Mouse (Mus musculus) MEL-GATA-1-ER (cell line): Measurements from ENCODE around the gene Rab5c.

Experiments
- DNase-seq: peaks from one replicate; pipeline ENCODE4 v3.0.0-alpha.2; 2012; ENCODE audit warnings: low read depth; ENCODE audit errors: extremely low read depth

Rab5c gene

GRCm38 (mm10) chr11:100721776-100722492, 16.1 kb downstream of the Rab5c start:
- peak; percentile 96 for DNase-seq

- DNase-seq = no peak
Measured at GRCm38 (mm10) chr11:100721254-100721653, 16.8 kb downstream of the Rab5c start.

GRCm38 (mm10) chr11:100720345-100720744, 17.7 kb downstream of the Rab5c start:
- no peak for DNase-seq

DNA sequence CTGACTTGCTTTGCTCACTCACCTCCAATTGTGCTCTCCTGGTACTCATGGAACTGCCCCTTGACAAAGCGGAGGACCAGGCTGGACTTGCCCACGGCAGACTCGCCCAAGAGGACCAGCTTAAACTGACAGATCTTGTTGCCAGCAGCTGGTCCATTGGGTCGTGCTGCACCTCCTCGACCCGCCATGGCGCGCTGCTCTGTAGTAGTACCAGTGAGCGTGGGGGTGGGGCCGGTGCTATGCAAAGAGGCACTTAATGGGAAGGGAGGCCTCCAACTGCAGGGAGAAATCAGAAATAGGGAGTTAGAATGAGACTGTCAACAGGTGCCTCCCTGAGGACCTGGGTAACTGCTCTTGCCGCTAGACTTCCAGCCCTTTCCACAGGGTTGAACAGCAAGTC, 18.1 kb downstream of the Rab5c start:
- no peak for DNase-seq

- no peak for DNase-seq
Measured at GRCm38 (mm10) chr11:100719312-100719711, 18.7 kb downstream of the Rab5c start.

DNA sequence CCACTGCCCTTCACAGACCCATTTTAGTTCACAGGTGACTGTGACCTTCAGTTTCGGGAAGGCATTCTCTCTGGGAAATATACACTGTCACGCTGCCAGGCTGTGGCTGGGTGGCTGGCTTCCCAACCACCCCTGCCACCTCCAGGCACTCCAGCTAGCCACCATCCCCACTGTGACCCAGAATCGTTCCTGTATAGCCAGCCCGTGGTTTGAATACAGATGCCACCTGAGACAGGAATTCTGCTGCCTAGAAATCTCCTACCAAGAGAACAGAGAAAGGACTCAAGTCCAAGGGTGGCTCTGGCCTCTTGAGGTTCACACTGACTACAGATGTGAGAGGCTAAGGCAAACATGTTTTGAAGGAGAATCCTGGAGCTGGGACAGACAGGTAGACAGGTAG, 19.1 kb downstream of the Rab5c start:
- no peak for DNase-seq

DNA sequence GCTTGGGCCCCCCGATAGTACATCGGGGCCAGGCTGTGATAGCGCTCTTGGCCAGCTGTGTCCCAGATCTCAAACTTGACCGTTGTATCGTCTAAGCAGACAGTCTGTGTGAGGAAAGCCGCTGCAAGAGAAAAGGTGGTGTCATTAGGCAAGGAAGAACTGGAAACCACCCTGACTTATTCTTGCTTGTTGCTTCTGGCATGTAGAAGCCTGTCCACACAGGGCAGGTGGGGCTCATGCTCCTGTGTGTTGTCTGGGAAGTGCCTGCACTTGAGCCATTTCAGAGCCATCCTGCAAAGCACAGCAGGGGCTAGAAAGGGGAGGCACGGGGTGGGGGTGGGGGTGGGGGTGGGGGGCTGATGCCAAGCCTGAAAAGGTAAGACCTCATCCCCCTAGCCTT, 19.6 kb downstream of the Rab5c start:
- no peak for DNase-seq

- DNase-seq = no peak
Measured at GRCm38 (mm10) chr11:100716649-100717048, 21.4 kb downstream of the Rab5c start.

- DNase-seq = no peak
Measured at GRCm38 (mm10) chr11:100714948-100715347, 23.1 kb downstream of the Rab5c start.

- DNase-seq = peak; percentile 67
Measured at GRCm38 (mm10) chr11:100714534-100714915, 23.5 kb downstream of the Rab5c start.

DNA sequence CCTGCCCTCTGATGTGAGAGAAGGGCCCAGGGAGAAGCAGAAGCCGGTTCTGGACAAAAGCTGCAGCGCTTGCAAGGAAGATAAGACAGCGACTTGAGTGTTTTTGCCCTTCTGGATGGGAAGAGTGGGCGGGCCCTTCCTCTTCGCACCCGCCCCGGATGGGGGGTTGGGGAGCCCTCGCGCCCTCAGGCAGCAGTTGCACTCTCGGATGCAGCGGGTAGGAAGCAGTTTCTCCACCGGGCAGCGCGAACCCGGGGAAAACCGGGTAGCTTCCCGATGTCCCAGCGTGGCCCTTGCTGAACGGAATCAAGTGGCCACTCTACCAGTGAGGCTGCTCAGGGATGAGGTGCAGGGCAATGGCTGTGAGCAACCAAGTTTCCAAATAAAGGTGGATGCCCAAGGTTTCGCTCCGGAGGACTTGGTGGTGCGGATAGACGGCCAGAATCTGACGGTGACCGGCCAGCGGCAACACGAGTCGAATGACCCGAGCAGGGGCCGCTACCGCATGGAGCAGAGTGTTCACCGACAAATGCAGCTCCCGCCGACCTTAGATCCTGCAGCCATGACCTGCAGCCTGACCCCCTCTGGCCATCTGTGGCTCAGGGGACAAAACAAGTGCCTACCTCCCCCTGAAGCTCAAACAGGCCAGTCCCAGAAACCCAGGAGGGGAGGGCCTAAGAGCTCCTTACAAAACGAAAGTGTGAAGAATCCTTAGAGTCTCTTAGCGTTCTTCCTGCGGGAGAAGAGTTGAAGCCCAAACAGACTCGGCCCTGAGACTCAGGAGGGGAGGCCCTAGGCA, 24.1 kb downstream of the Rab5c start, which contains the start of gene Hspb9:
Gene Hspb9, plus strand, starts transcription at position 116 of the 799 bp plus-strand sequence.
- DNase-seq = peak; percentile 86

- no peak for DNase-seq
Measured at GRCm38 (mm10) chr11:100713174-100713573, 24.8 kb downstream of the Rab5c start.

DNA sequence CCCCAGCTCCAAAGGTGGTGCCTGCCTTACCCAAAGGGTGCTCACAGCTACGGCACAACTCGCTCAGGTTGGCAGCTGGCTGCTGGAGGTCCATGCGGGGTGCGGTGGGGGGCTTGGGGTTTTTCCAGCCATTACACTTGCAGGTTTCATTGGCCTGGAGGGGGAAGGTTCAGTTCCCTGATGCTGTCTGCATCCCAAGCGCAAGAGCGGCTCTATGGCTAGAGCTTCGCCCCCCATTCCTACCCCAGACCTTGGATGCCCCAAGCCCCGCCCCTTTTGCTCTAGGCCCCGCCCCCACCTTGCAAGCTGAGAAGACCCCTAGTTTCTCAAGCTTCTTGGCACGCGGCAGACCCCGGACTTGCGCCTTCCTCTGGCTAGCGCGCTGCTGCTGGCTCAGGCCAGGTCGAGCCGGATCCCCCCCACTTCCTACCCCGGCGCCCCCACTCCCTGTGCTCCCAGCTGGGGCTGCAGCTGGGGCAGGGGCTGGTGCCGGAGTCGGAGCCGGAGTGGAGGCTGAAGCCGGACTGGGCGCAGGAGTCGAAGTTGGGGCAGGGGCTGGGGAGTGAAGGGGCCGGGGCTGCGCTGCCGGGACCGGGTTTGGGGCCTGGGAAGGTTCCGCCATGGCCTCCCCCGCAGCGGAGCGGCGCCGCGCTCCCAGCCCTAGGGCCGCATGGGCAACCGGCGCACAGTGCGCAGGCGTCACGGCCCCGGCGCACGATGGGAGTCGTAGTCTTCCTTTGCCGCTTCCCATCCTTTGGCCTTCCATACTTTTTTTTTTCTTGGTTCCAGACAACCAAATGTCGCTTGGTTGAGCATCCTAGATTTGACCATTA, 26.0 kb downstream of the Rab5c start, which contains the start of gene Kat2a:
Gene Kat2a, minus strand, starts transcription at position 683 of the 833 bp plus-strand sequence.
- DNase-seq = no peak

GRCm38 (mm10) chr11:100710977-100711376, 27.0 kb downstream of the Rab5c start:
- DNase-seq = no peak

GRCm38 (mm10) chr11:100710528-100710927, 27.5 kb downstream of the Rab5c start:
- no peak for DNase-seq

DNA sequence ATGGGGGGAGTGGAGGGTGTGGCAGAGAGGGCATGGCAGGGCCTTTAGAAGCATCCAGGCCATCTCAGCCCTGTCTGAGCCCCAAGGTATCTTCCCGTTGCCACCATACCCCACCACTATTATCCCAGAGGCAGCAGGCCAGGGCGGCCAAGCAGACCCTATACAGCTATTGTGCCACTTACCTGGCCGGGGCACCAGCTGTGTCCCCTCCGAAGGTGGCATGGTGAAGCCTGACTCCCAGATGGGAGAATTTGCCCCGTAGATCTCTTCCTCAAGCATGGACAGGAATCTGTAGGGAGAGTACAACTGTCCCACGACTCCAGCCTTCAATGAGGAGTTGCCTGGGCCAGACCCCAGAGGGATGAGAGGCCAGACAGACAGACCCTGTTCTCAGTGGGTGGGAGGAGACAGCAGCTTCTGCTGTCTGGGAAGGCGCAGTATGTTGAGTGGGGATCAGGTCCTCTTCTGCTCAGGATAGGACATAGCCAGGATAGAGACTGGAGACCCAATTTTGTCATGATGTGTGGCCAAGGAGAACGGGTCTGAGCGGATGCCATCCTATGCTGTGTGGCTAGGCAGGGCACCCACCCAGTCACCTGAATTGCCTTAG, 28.7 kb downstream of the Rab5c start:
- no peak for DNase-seq

DNA sequence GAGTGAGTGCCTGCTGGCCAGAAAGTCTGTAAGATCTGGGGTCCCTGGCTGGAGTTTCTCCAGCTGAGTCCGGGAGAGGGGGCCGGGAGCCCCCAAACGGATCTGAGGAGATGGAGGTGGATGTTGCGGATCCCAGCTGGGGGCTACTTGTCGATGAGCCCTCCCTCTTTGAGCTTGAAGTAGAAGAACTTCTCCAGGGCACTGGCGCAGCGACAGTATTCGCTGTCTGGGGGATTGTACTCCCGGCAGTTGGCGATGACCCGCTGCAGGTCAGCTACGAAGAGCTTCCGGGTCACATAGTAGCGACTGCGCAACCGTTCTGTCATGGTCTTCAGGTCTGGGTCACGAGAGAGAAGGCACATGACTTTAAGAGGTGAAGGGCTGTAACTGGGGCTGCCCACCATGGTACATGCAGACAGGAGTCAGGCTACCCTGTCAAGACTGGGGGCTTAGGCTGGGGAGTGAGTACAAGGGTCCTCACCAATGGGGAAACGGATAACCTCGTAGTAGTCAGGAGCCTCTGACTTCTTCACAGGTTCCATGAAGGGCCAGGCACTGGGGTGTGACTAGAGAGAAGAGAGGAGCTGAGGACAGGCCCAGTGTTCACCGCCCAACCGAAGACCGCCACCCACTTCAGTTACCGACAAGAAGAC, 32.8 kb downstream of the Rab5c start:
- no peak for DNase-seq

DNA sequence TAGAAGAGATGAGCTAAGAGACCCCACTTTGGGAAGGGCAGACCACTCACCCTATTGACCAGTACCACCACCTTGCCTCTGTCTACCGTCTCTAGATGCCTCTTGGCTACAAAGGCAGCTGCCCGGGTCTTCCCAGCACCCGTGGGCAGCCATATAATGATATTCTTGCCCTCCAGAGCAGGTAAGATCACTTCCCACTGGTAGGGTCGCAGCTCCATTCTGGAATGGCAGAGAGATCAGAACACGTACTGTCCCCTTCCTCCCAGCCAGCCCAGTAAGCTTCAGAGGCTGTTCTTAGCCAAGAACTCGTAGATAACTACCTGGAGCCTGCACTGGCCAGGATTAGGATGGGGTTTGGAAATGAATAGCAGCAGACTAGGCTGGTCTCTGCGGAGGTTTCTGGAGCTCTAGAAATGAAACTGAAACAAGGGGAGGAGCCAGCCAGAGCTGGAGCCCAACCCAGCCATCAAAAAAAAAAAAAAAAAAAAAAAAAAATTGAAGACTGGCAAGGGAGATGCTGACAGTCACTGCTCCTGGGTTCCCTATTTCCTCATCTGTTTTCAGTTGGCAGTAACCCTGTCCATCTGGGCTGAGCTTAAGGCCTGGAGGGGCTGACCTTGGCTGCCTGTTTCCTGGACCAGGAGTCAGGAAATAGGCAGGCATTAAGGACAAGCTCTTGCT, 34.0 kb downstream of the Rab5c start, which contains the start of gene Dhx58:
Gene Dhx58, minus strand, starts transcription at position 421 of the 681 bp plus-strand sequence.
- DNase-seq = no peak

GRCm38 (mm10) chr11:100703366-100703765, 34.6 kb downstream of the Rab5c start:
- no peak for DNase-seq

- no peak for DNase-seq
Measured at GRCm38 (mm10) chr11:100702906-100703305, 35.1 kb downstream of the Rab5c start.
